Mouse (Mus musculus): ENCODE data around the gene Rnf114. TPM values are rescaled to one million over a fixed set of nuclear protein-coding genes. Genes with fewer than 3 reads are reported as not detected.

Rnf114 gene
- polyA plus RNA-seq, 1 experiment from 2014 or later = 62.2 TPM

GRCm38 (mm10) chr2:167512365-167512764 is 19.9 kb downstream of the Rnf114 start:
- Histone ChIP-seq H3K4me3 (ENCODE audit: low read depth, low read length) (no peak overlapping the region), H3K4me1 (replicated peaks; ENCODE audit: control insufficient read depth, insufficient read depth, low read length) (no peaks in the 10 kb centered on the region), H3K4me2 (replicated peaks; ENCODE audit: low read depth) (no peak overlapping the region), H3K27ac (ENCODE audit: low read depth, low read length) (no peak overlapping the region), H3K36me3 (ENCODE audit: control insufficient read depth, insufficient read depth) (peaks cover 87% of the 10 kb centered on the region), H3K9ac (ENCODE audit: low read depth, low read length) (no peak overlapping the region), H3K27me3 (replicated peaks; ENCODE audit: control insufficient read depth, insufficient read depth, low read length) (no peaks in the 10 kb centered on the region), H3K9me3 (ENCODE audit: control insufficient read depth) (no peaks in the 10 kb centered on the region)
- 94% methylated on average over 9 of the region's 9 CpGs for WGBS
- no peak for ATAC-seq
- no peak for TF ChIP-seq CTCF (IDR thresholded peaks at IDR 0.05; ENCODE audit: low read depth)

- WGBS = 90% methylated on average over 5 of the region's 5 CpGs
- no peak overlapping the region for H3K9ac ChIP-seq (ENCODE audit: low read depth, low read length)
- H3K4me2 ChIP-seq (replicated peaks; ENCODE audit: low read depth) = no peak overlapping the region
- ATAC-seq = no peak
- H3K4me1 ChIP-seq (replicated peaks; ENCODE audit: control insufficient read depth, insufficient read depth, low read length) = no peaks in the 10 kb centered on the region
- no peaks in the 10 kb centered on the region for H3K27me3 ChIP-seq (replicated peaks; ENCODE audit: control insufficient read depth, insufficient read depth, low read length)
- H3K4me3 ChIP-seq (ENCODE audit: low read depth, low read length) = no peak overlapping the region
- H3K36me3 ChIP-seq (ENCODE audit: control insufficient read depth, insufficient read depth) = peaks cover 87% of the 10 kb centered on the region
- peak; percentile 67 for TF ChIP-seq CTCF (IDR thresholded peaks at IDR 0.05; ENCODE audit: low read depth)
- H3K9me3 ChIP-seq (ENCODE audit: control insufficient read depth) = no peaks in the 10 kb centered on the region
- H3K27ac ChIP-seq (ENCODE audit: low read depth, low read length) = no peak overlapping the region
These were observed 20.5 kb downstream of the Rnf114 start for GRCm38 (mm10) chr2:167512970-167513369.

GRCm38 (mm10) chr2:167514641-167515040 is 22.2 kb downstream of the Rnf114 start:
- no peak overlapping the region for H3K27ac ChIP-seq (ENCODE audit: low read depth, low read length)
- H3K36me3 ChIP-seq (ENCODE audit: control insufficient read depth, insufficient read depth) = peaks cover 81% of the 10 kb centered on the region
- no peaks in the 10 kb centered on the region for H3K4me1 ChIP-seq (replicated peaks; ENCODE audit: control insufficient read depth, insufficient read depth, low read length)
- H3K9ac ChIP-seq (ENCODE audit: low read depth, low read length) = no peak overlapping the region
- 90% methylated on average over 4 of the region's 4 CpGs for whole genome bisulfite sequencing
- no peak overlapping the region for H3K4me2 ChIP-seq (replicated peaks; ENCODE audit: low read depth)
- TF ChIP-seq CTCF (IDR thresholded peaks at IDR 0.05; ENCODE audit: low read depth) = no peak
- ATAC-seq = no peak
- no peaks in the 10 kb centered on the region for H3K9me3 ChIP-seq (ENCODE audit: control insufficient read depth)
- no peaks in the 10 kb centered on the region for H3K27me3 ChIP-seq (replicated peaks; ENCODE audit: control insufficient read depth, insufficient read depth, low read length)
- H3K4me3 ChIP-seq (ENCODE audit: low read depth, low read length) = no peak overlapping the region

GRCm38 (mm10) chr2:167515688-167516087 is 23.2 kb downstream of the Rnf114 start:
- H3K36me3 ChIP-seq (ENCODE audit: control insufficient read depth, insufficient read depth) = peaks cover 72% of the 10 kb centered on the region
- no peak overlapping the region for H3K9ac ChIP-seq (ENCODE audit: low read depth, low read length)
- H3K27ac ChIP-seq (ENCODE audit: low read depth, low read length) = no peak overlapping the region
- H3K4me2 ChIP-seq (replicated peaks; ENCODE audit: low read depth) = no peak overlapping the region
- H3K4me3 ChIP-seq (ENCODE audit: low read depth, low read length) = no peak overlapping the region
- ATAC-seq = no peak
- H3K4me1 ChIP-seq (replicated peaks; ENCODE audit: control insufficient read depth, insufficient read depth, low read length) = no peaks in the 10 kb centered on the region
- no peak for TF ChIP-seq CTCF (IDR thresholded peaks at IDR 0.05; ENCODE audit: low read depth)
- 88% methylated on average over 5 of the region's 5 CpGs for WGBS
- no peaks in the 10 kb centered on the region for H3K9me3 ChIP-seq (ENCODE audit: control insufficient read depth)
- no peaks in the 10 kb centered on the region for H3K27me3 ChIP-seq (replicated peaks; ENCODE audit: control insufficient read depth, insufficient read depth, low read length)

DNA sequence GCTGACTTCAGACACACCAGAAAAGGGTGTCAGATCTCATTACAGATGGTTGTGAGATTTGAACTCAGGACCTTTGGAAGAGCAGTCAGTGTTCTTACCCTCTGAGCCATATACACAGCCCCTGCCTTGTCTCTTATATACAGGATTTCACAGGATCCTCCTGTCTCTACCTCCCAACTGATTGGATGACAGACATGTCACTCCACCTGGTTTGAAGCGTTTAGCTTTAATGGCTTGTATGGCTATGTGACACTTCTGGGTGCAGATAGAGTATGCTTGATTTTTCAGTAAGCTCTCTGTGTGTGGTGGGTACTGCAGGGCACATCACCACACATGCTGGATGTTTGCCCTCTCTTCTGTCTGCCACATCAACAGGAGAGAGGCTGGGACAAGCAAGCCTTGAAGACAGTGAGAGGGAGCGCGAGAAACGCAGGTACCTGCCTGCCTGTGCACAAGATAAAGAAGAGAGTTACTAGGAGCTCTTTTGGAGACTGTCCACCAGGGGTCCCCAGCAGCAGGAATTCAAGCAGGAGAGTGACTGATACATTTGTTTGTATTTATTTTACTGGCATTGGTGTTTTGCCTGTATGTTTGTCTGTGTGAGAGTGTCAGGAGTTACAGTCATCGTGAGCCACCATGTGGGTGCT is 27.3 kb downstream of the Rnf114 start:
- no peak overlapping the region for H3K9ac ChIP-seq (ENCODE audit: low read depth, low read length)
- no peak overlapping the region for H3K4me3 ChIP-seq (ENCODE audit: low read depth, low read length)
- no peaks in the 10 kb centered on the region for H3K4me1 ChIP-seq (replicated peaks; ENCODE audit: control insufficient read depth, insufficient read depth, low read length)
- H3K27me3 ChIP-seq (replicated peaks; ENCODE audit: control insufficient read depth, insufficient read depth, low read length) = no peaks in the 10 kb centered on the region
- no peak; the same call in 1 of the 2 replicates for ATAC-seq
- H3K27ac ChIP-seq (ENCODE audit: low read depth, low read length) = no peak overlapping the region
- TF ChIP-seq CTCF (IDR thresholded peaks at IDR 0.05; ENCODE audit: low read depth) = peak; percentile 62
- H3K36me3 ChIP-seq (ENCODE audit: control insufficient read depth, insufficient read depth) = peaks cover 33% of the 10 kb centered on the region
- WGBS = 78% methylated on average over 5 of the region's 5 CpGs
- no peaks in the 10 kb centered on the region for H3K9me3 ChIP-seq (ENCODE audit: control insufficient read depth)
- no peak overlapping the region for H3K4me2 ChIP-seq (replicated peaks; ENCODE audit: low read depth)

DNA sequence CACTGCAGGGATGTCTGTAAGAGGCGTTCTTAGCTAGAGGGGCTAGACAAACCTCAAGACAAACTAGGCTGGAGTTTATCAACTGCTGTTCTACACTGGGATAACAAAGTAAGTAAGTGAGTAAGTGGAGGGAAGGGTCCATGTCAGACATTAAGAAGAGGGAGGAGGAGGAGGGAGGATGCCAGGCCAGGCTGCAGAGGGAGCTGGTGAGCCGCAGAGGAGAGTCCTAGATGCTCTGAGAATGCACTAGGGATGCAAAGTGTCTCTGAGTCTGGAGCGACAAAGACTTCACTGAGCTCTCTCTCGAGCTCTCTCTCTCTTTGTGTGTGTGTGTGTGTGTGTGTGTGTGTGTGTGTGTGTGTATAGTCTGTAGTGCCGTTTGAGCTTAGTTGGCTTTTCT is 35.8 kb downstream of the Rnf114 start:
- H3K9me3 ChIP-seq (ENCODE audit: control insufficient read depth) = no peaks in the 10 kb centered on the region
- H3K4me2 ChIP-seq (replicated peaks; ENCODE audit: low read depth) = no peak overlapping the region
- H3K27me3 ChIP-seq (replicated peaks; ENCODE audit: control insufficient read depth, insufficient read depth, low read length) = no peaks in the 10 kb centered on the region
- no peaks in the 10 kb centered on the region for H3K36me3 ChIP-seq (ENCODE audit: control insufficient read depth, insufficient read depth)
- H3K4me3 ChIP-seq (ENCODE audit: low read depth, low read length) = no peak overlapping the region
- H3K4me1 ChIP-seq (replicated peaks; ENCODE audit: control insufficient read depth, insufficient read depth, low read length) = no peaks in the 10 kb centered on the region
- TF ChIP-seq CTCF (IDR thresholded peaks at IDR 0.05; ENCODE audit: low read depth) = peak; percentile 73
- 14% methylated on average over 5 of the region's 5 CpGs for WGBS
- H3K27ac ChIP-seq (ENCODE audit: low read depth, low read length) = no peak overlapping the region
- ATAC-seq = no peak
- H3K9ac ChIP-seq (ENCODE audit: low read depth, low read length) = no peak overlapping the region
